Mouse (Mus musculus): ENCODE results near the gene Sim2. TPM values are rescaled to one million over a fixed set of nuclear protein-coding genes. Genes with fewer than 3 reads are reported as not detected.

Sim2 gene
- polyA plus RNA-seq, 1 experiment: not detected

- TF ChIP-seq POLR2A (IDR thresholded peaks at IDR 0.05; ENCODE audit: insufficient read depth, low read length) (no peak), CTCF (IDR thresholded peaks at IDR 0.05; ENCODE audit: low read depth, low read length) (no peak), EP300 (IDR thresholded peaks at IDR 0.05; ENCODE audit: insufficient read depth, low read depth, low read length) (no peak)
- Histone ChIP-seq H3K36me3 (ENCODE audit: control insufficient read depth, insufficient read depth, low read length, poor library complexity, severe bottlenecking) (no peaks in the 10 kb centered on the region), H3K4me1 (ENCODE audit: control insufficient read depth, insufficient read depth, low read length) (no peaks in the 10 kb centered on the region), H3K9me3 (replicated peaks; ENCODE audit: control insufficient read depth, insufficient read depth, low read length, poor library complexity, severe bottlenecking) (no peaks in the 10 kb centered on the region), H3K9ac (ENCODE audit: low read depth, poor library complexity, severe bottlenecking) (no peak overlapping the region), H3K27me3 (ENCODE audit: control insufficient read depth, insufficient read depth, low read length, poor library complexity, severe bottlenecking) (no peaks in the 10 kb centered on the region), H3K27ac (ENCODE audit: insufficient read depth, low read length) (no peak overlapping the region), H3K4me3 (ENCODE audit: low read depth, low read length) (no peak overlapping the region)
These were observed 58.6 kb downstream of the Sim2 start for GRCm38 (mm10) chr16:94143325-94143724.

DNA sequence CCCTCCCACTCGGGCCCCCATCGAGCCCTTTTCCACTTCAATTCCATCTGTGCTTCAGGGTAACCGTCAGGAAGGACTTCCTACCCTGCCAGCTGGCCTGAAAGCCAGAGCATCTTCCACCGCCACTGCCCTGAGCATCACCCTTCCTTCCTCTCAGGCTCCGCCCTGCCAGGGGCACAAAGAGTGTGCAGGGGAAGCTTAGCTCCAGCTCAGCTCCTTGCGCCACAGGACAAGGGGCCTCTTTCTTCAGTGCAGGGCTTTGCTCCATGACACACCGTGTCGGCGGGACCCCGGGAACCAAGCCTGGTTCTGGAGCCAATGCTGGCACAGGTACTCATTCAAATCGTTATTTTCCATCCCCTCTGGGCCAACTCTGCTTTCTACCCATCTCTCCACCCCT is 63.4 kb downstream of the Sim2 start:
- H3K27me3 ChIP-seq (ENCODE audit: control insufficient read depth, insufficient read depth, low read length, poor library complexity, severe bottlenecking): no peaks in the 10 kb centered on the region

GRCm38 (mm10) chr16:94150125-94151103 is 65.7 kb downstream of the Sim2 start:
- no peak overlapping the region for H3K4me3 ChIP-seq (ENCODE audit: low read depth, low read length)
- no peaks in the 10 kb centered on the region for H3K36me3 ChIP-seq (ENCODE audit: control insufficient read depth, insufficient read depth, low read length, poor library complexity, severe bottlenecking)
- H3K9ac ChIP-seq (ENCODE audit: low read depth, poor library complexity, severe bottlenecking): no peak overlapping the region
- no peaks in the 10 kb centered on the region for H3K27me3 ChIP-seq (ENCODE audit: control insufficient read depth, insufficient read depth, low read length, poor library complexity, severe bottlenecking)
- no peaks in the 10 kb centered on the region for H3K9me3 ChIP-seq (replicated peaks; ENCODE audit: control insufficient read depth, insufficient read depth, low read length, poor library complexity, severe bottlenecking)
- TF ChIP-seq EP300 (IDR thresholded peaks at IDR 0.05; ENCODE audit: insufficient read depth, low read depth, low read length) (no peak), POLR2A (IDR thresholded peaks at IDR 0.05; ENCODE audit: insufficient read depth, low read length) (no peak), CTCF (IDR thresholded peaks at IDR 0.05; ENCODE audit: low read depth, low read length) (no peak)
- H3K4me1 ChIP-seq (ENCODE audit: control insufficient read depth, insufficient read depth, low read length): peaks cover 2% of the 10 kb centered on the region
- no peak overlapping the region for H3K27ac ChIP-seq (ENCODE audit: insufficient read depth, low read length)

More for the DNA sequence above, 63.4 kb downstream of the Sim2 start:
- H3K9ac ChIP-seq (ENCODE audit: low read depth, poor library complexity, severe bottlenecking): no peak overlapping the region
- H3K4me3 ChIP-seq (ENCODE audit: low read depth, low read length): no peak overlapping the region
- no peaks in the 10 kb centered on the region for H3K9me3 ChIP-seq (replicated peaks; ENCODE audit: control insufficient read depth, insufficient read depth, low read length, poor library complexity, severe bottlenecking)
- H3K36me3 ChIP-seq (ENCODE audit: control insufficient read depth, insufficient read depth, low read length, poor library complexity, severe bottlenecking): no peaks in the 10 kb centered on the region
- no peak overlapping the region for H3K27ac ChIP-seq (ENCODE audit: insufficient read depth, low read length)
- TF ChIP-seq POLR2A (IDR thresholded peaks at IDR 0.05; ENCODE audit: insufficient read depth, low read length) (no peak), CTCF (IDR thresholded peaks at IDR 0.05; ENCODE audit: low read depth, low read length) (no peak), EP300 (IDR thresholded peaks at IDR 0.05; ENCODE audit: insufficient read depth, low read depth, low read length) (no peak)
- H3K4me1 ChIP-seq (ENCODE audit: control insufficient read depth, insufficient read depth, low read length): peaks cover 2% of the 10 kb centered on the region

- no peaks in the 10 kb centered on the region for H3K36me3 ChIP-seq (ENCODE audit: control insufficient read depth, insufficient read depth, low read length, poor library complexity, severe bottlenecking)
- no peak overlapping the region for H3K27ac ChIP-seq (ENCODE audit: insufficient read depth, low read length)
- TF ChIP-seq POLR2A (IDR thresholded peaks at IDR 0.05; ENCODE audit: insufficient read depth, low read length) (no peak), CTCF (IDR thresholded peaks at IDR 0.05; ENCODE audit: low read depth, low read length) (no peak), EP300 (IDR thresholded peaks at IDR 0.05; ENCODE audit: insufficient read depth, low read depth, low read length) (no peak)
- no peaks in the 10 kb centered on the region for H3K27me3 ChIP-seq (ENCODE audit: control insufficient read depth, insufficient read depth, low read length, poor library complexity, severe bottlenecking)
- H3K9ac ChIP-seq (ENCODE audit: low read depth, poor library complexity, severe bottlenecking): no peak overlapping the region
- H3K4me1 ChIP-seq (ENCODE audit: control insufficient read depth, insufficient read depth, low read length): no peaks in the 10 kb centered on the region
- H3K9me3 ChIP-seq (replicated peaks; ENCODE audit: control insufficient read depth, insufficient read depth, low read length, poor library complexity, severe bottlenecking): no peaks in the 10 kb centered on the region
- no peak overlapping the region for H3K4me3 ChIP-seq (ENCODE audit: low read depth, low read length)
These were observed 70.4 kb downstream of the Sim2 start for GRCm38 (mm10) chr16:94155041-94155653.

DNA sequence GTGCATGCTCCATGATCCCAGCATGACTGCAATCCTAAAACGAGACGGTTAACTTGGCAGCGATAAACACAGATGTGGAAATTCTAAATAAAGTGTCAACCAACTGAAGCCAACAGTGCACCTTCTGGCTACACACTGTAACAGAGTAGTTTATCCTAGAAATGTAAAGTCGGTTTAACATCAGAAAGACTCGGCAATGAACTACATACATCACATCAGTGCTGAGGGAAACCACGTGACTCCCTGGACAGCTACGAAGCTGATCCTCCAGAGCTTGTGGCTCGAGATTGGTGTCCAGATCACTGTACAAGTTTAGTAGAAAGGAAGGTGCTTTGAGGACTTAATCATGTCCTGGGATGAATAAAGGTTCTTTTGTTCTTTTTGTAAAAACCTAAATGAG is 73.1 kb downstream of the Sim2 start:
- no peaks in the 10 kb centered on the region for H3K27me3 ChIP-seq (ENCODE audit: control insufficient read depth, insufficient read depth, low read length, poor library complexity, severe bottlenecking)
- no peak overlapping the region for H3K27ac ChIP-seq (ENCODE audit: insufficient read depth, low read length)
- no peak overlapping the region for H3K4me3 ChIP-seq (ENCODE audit: low read depth, low read length)
- no peaks in the 10 kb centered on the region for H3K36me3 ChIP-seq (ENCODE audit: control insufficient read depth, insufficient read depth, low read length, poor library complexity, severe bottlenecking)
- no peak for TF ChIP-seq POLR2A (IDR thresholded peaks at IDR 0.05; ENCODE audit: insufficient read depth, low read length)
- TF ChIP-seq EP300 (IDR thresholded peaks at IDR 0.05; ENCODE audit: insufficient read depth, low read depth, low read length): no peak
- TF ChIP-seq CTCF (IDR thresholded peaks at IDR 0.05; ENCODE audit: low read depth, low read length): no peak
- H3K4me1 ChIP-seq (ENCODE audit: control insufficient read depth, insufficient read depth, low read length): peaks cover 2% of the 10 kb centered on the region
- H3K9me3 ChIP-seq (replicated peaks; ENCODE audit: control insufficient read depth, insufficient read depth, low read length, poor library complexity, severe bottlenecking): no peaks in the 10 kb centered on the region
- H3K9ac ChIP-seq (ENCODE audit: low read depth, poor library complexity, severe bottlenecking): no peak overlapping the region

DNA sequence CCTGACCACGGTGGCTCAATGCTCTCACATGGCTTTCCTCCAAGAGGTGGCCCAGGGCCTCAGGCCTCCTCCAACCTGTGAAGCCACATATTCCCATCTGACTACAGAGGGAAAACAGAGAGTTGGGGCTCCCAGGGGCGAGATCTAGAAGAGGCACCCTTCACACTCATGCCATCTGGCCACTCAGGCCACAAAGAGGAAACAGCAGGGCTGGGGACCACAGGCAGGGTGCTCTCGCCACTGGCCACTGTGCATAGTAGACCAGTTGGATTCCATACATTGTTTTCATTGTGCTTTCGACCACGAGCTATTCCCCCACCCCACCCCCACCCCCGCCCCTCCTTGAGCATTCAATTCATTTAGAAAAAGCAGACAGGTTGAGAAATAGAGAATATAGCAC is 77.3 kb downstream of the Sim2 start:
- no peak overlapping the region for H3K9ac ChIP-seq (ENCODE audit: low read depth, poor library complexity, severe bottlenecking)
- TF ChIP-seq EP300 (IDR thresholded peaks at IDR 0.05; ENCODE audit: insufficient read depth, low read depth, low read length): peak; percentile 68; the same call in 1 of the 2 replicates
- no peak for TF ChIP-seq POLR2A (IDR thresholded peaks at IDR 0.05; ENCODE audit: insufficient read depth, low read length)
- no peak for TF ChIP-seq CTCF (IDR thresholded peaks at IDR 0.05; ENCODE audit: low read depth, low read length)
- H3K4me3 ChIP-seq (ENCODE audit: low read depth, low read length): no peak overlapping the region
- H3K27me3 ChIP-seq (ENCODE audit: control insufficient read depth, insufficient read depth, low read length, poor library complexity, severe bottlenecking): no peaks in the 10 kb centered on the region
- H3K36me3 ChIP-seq (ENCODE audit: control insufficient read depth, insufficient read depth, low read length, poor library complexity, severe bottlenecking): no peaks in the 10 kb centered on the region
- no peaks in the 10 kb centered on the region for H3K9me3 ChIP-seq (replicated peaks; ENCODE audit: control insufficient read depth, insufficient read depth, low read length, poor library complexity, severe bottlenecking)
- no peak overlapping the region for H3K27ac ChIP-seq (ENCODE audit: insufficient read depth, low read length)
- peaks cover 2% of the 10 kb centered on the region for H3K4me1 ChIP-seq (ENCODE audit: control insufficient read depth, insufficient read depth, low read length)
